Mouse (Mus musculus): ENCODE results near the gene Hist1h4f. TPM values are rescaled to one million over a fixed set of nuclear protein-coding genes. Genes with fewer than 3 reads are reported as not detected.

Hist1h4f gene
- polyA plus RNA-seq, 1 experiment from 2014 or later: 2.1 TPM

GRCm38 (mm10) chr13:23529005-23529404 lies 22.4 kb downstream of the Hist1h4f start:
- Histone ChIP-seq H3K4me1 (peaks cover 20% of the 10 kb centered on the region; the same call in 1 of the 2 replicates), H3K36me3 (no peaks in the 10 kb centered on the region), H3K4me2 (replicated peaks) (peak overlapping the region; percentile 29), H3K4me3 (no peak overlapping the region), H3K27me3 (no peaks in the 10 kb centered on the region), H3K9ac (no peak overlapping the region), H3K9me3 (no peaks in the 10 kb centered on the region), H3K27ac (no peak overlapping the region)
- ATAC-seq (ENCODE audit: insufficient number of reproducible peaks, insufficient read depth, low FRiP score, low TSS enrichment): no peak
- WGBS: 81% methylated on average over 5 of the region's 5 CpGs

- Histone ChIP-seq H3K36me3 (no peaks in the 10 kb centered on the region), H3K9ac (no peak overlapping the region), H3K27me3 (no peaks in the 10 kb centered on the region), H3K9me3 (no peaks in the 10 kb centered on the region), H3K4me3 (peak overlapping the region; percentile 39), H3K4me2 (replicated peaks) (peak overlapping the region; percentile 45), H3K27ac (peak overlapping the region; percentile 74), H3K4me1 (peaks cover 10% of the 10 kb centered on the region; the same call in 1 of the 2 replicates)
- no peak for ATAC-seq (ENCODE audit: insufficient number of reproducible peaks, insufficient read depth, low FRiP score, low TSS enrichment)
- under 1% methylated on average over 17 of the region's 17 CpGs for WGBS
Observed at GRCm38 (mm10) chr13:23526312-23526711, 25.1 kb downstream of the Hist1h4f start.

DNA sequence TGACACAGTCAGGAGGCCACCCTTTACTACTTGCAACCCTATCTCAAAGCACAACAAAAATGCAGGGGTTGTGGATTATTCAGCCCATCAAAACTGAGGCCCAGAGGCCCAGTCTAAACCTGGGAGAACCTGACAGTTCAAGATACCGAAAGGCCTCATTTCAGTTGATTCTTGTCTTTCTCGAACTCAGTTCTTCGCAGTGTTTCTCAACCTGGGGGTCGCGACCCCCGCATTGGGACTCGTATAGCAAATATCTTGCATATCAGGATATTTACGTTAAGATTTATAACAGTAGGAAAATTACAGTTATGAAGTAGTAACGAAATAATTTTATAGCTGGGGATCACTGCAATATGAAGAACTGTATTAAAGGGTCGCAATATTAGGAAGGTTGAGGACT lies 25.5 kb downstream of the Hist1h4f start:
- Histone ChIP-seq H3K4me2 (replicated peaks) (peak overlapping the region; percentile 45), H3K27ac (no peak overlapping the region), H3K9me3 (no peaks in the 10 kb centered on the region), H3K4me1 (peaks cover 10% of the 10 kb centered on the region; the same call in 1 of the 2 replicates), H3K36me3 (no peaks in the 10 kb centered on the region), H3K27me3 (no peaks in the 10 kb centered on the region), H3K4me3 (peak overlapping the region; percentile 39), H3K9ac (no peak overlapping the region)
- WGBS: under 1% methylated on average over 10 of the region's 10 CpGs
- no peak for ATAC-seq (ENCODE audit: insufficient number of reproducible peaks, insufficient read depth, low FRiP score, low TSS enrichment)

- Histone ChIP-seq H3K4me2 (replicated peaks) (no peak overlapping the region), H3K36me3 (no peaks in the 10 kb centered on the region), H3K4me3 (no peak overlapping the region), H3K27ac (no peak overlapping the region), H3K4me1 (peaks cover 10% of the 10 kb centered on the region; the same call in 1 of the 2 replicates), H3K27me3 (no peaks in the 10 kb centered on the region), H3K9me3 (no peaks in the 10 kb centered on the region), H3K9ac (no peak overlapping the region)
- no peak for ATAC-seq (ENCODE audit: insufficient number of reproducible peaks, insufficient read depth, low FRiP score, low TSS enrichment)
- WGBS: 8% methylated on average over 5 of the region's 5 CpGs
Observed at GRCm38 (mm10) chr13:23524654-23525053, 26.8 kb downstream of the Hist1h4f start.

DNA sequence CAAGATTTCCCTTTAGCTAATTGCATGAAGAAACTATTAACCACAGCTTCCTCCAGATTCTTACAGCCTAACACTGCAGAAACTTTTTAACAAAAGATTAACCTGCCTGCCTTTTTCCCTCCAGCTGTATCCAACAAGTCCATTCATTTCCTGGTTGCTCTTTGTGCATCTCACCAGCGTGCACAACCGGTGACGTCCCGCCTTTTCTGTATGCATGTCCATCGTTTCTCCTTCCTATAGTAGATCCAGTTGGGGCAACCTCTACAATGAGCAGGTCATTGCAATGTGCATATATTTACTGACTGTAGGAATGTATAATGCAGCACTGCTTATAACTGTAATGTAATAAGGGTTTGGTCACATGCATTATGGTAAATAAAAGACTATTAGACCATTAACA lies 27.5 kb downstream of the Hist1h4f start:
- no peak for ATAC-seq (ENCODE audit: insufficient number of reproducible peaks, insufficient read depth, low FRiP score, low TSS enrichment)
- H3K36me3 ChIP-seq: no peaks in the 10 kb centered on the region

GRCm38 (mm10) chr13:23521703-23522102 lies 29.7 kb downstream of the Hist1h4f start:
- Histone ChIP-seq H3K4me2 (replicated peaks) (peak overlapping the region; percentile 15; the same call in 1 of the 2 replicates), H3K27me3 (no peaks in the 10 kb centered on the region), H3K4me3 (0 out of 2 replicates have a peak overlapping the region, but pooled peaks have one; percentile 5), H3K36me3 (no peaks in the 10 kb centered on the region), H3K9me3 (no peaks in the 10 kb centered on the region), H3K27ac (no peak overlapping the region), H3K4me1 (no peaks in the 10 kb centered on the region), H3K9ac (no peak overlapping the region)
- ATAC-seq (ENCODE audit: insufficient number of reproducible peaks, insufficient read depth, low FRiP score, low TSS enrichment): no peak
- WGBS: 1% methylated on average over 14 of the region's 14 CpGs

More for the DNA sequence above, 27.5 kb downstream of the Hist1h4f start:
- Histone ChIP-seq H3K4me3 (no peak overlapping the region), H3K9me3 (no peaks in the 10 kb centered on the region), H3K9ac (no peak overlapping the region), H3K27me3 (no peaks in the 10 kb centered on the region), H3K27ac (no peak overlapping the region), H3K4me2 (replicated peaks) (no peak overlapping the region), H3K4me1 (peaks cover 8% of the 10 kb centered on the region; the same call in 1 of the 2 replicates)
- 55% methylated on average over 5 of the region's 5 CpGs for WGBS

DNA sequence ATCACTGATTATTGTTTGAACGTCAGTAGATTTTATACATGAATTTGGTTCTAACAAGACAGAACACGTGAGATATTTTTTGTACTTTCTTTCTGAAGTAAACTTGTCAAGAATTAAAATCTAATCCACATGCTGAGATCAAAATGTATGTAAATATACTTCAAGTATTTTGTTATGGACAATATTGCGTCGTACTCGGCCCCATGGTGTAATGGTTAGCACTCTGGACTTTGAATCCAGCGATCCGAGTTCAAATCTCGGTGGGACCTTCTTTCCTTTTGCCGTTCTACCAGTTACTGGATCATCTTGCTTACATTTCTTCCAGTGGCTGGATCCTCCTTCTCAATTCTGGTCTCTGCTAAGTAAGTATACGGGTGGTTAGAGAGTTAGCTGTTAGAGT lies 32.0 kb downstream of the Hist1h4f start:
- under 1% methylated on average over 10 of the region's 10 CpGs for WGBS
- ATAC-seq (ENCODE audit: insufficient number of reproducible peaks, insufficient read depth, low FRiP score, low TSS enrichment): 0 out of 2 replicates have a peak, but pooled peaks have one; percentile 47
- Histone ChIP-seq H3K4me2 (replicated peaks) (peak overlapping the region; percentile 66), H3K4me1 (no peaks in the 10 kb centered on the region), H3K27ac (no peak overlapping the region), H3K4me3 (peak overlapping the region; percentile 38), H3K9ac (no peak overlapping the region), H3K9me3 (no peaks in the 10 kb centered on the region), H3K27me3 (no peaks in the 10 kb centered on the region), H3K36me3 (no peaks in the 10 kb centered on the region)

DNA sequence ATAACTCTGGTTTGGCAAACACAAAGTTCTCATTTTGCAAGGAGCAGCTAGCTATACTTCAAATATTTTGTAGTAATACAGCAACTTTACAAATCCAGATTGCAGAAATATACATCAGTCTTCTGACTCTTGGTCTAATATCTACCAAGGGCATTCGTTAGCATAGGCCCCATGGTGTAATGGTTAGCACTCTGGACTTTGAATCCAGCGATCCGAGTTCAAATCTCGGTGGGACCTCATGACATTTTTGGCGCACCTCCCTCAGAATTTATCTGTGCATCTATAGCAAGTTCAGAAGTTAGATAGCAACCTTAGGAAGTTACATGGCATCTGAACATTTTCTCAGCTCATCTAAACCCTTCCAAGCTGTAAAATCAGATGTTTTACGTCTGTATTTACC lies 32.6 kb downstream of the Hist1h4f start:
- Histone ChIP-seq H3K4me2 (replicated peaks) (peak overlapping the region; percentile 66), H3K9ac (no peak overlapping the region), H3K36me3 (no peaks in the 10 kb centered on the region), H3K27ac (no peak overlapping the region), H3K4me3 (peak overlapping the region; percentile 38), H3K27me3 (no peaks in the 10 kb centered on the region), H3K4me1 (no peaks in the 10 kb centered on the region), H3K9me3 (no peaks in the 10 kb centered on the region)
- WGBS: under 1% methylated on average over 6 of the region's 6 CpGs
- no peak for ATAC-seq (ENCODE audit: insufficient number of reproducible peaks, insufficient read depth, low FRiP score, low TSS enrichment)

DNA sequence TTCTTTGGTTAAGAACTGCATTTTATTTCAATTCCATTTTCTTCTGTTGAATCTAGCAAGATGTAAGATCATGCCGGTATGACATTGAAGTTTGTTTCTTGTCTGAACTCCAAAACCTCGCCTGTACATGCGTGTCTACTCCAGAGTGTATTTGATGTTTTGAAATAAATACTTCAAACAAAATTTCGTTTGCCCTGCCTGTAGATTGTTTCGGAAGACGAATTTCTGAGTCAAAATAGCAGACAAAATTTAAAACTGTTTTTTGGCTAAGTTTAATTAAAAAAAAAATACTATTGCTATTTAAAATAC lies 33.2 kb downstream of the Hist1h4f start:
- no peak overlapping the region for H3K27ac ChIP-seq
- no peaks in the 10 kb centered on the region for H3K27me3 ChIP-seq
- peak overlapping the region; percentile 52 for H3K4me3 ChIP-seq
- ATAC-seq (ENCODE audit: insufficient number of reproducible peaks, insufficient read depth, low FRiP score, low TSS enrichment): no peak
- H3K4me1 ChIP-seq: no peaks in the 10 kb centered on the region
- H3K9ac ChIP-seq: no peak overlapping the region
- H3K4me2 ChIP-seq (replicated peaks): peak overlapping the region; percentile 66
- WGBS: 2% methylated on average over 6 of the region's 6 CpGs
- no peaks in the 10 kb centered on the region for H3K36me3 ChIP-seq
- H3K9me3 ChIP-seq: no peaks in the 10 kb centered on the region

DNA sequence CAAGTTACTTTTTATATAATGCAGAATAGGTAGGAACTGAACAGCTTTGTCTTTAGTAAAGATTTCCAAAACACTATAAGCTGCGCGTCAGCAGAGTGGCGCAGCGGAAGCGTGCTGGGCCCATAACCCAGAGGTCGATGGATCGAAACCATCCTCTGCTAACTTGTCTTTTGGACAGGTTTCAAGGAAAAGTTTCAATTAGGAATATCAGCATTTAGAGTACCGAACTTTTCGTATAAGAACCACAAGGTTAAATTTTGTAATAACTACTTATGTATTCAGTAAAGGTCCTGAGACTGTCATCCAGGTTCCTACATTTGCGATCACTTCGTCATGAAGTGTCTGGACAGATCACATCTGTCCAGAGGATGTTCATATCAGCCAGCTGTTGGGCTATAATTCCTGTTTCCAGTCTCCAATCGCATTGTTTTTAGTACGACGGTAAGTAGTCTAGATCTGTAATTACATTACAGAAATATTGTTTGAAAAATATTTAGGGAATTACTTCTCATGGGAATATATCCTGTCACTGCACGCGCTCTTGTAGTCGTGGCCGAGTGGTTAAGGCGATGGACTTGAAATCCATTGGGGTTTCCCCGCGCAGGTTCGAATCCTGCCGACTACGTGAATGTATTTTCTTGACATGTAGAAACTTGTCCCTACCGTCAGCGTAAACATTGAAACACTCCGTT lies 33.7 kb downstream of the Hist1h4f start:
- Histone ChIP-seq H3K4me3 (peak overlapping the region; percentile 52), H3K9ac (no peak overlapping the region), H3K9me3 (no peaks in the 10 kb centered on the region), H3K4me1 (no peaks in the 10 kb centered on the region), H3K4me2 (replicated peaks) (peak overlapping the region; percentile 66), H3K27me3 (no peaks in the 10 kb centered on the region), H3K27ac (peak overlapping the region; percentile 70; the same call in 1 of the 2 replicates), H3K36me3 (no peaks in the 10 kb centered on the region)
- under 1% methylated on average over 27 of the region's 27 CpGs for WGBS
- peak; percentile 73; the same call in 1 of the 2 replicates for ATAC-seq (ENCODE audit: insufficient number of reproducible peaks, insufficient read depth, low FRiP score, low TSS enrichment)

DNA sequence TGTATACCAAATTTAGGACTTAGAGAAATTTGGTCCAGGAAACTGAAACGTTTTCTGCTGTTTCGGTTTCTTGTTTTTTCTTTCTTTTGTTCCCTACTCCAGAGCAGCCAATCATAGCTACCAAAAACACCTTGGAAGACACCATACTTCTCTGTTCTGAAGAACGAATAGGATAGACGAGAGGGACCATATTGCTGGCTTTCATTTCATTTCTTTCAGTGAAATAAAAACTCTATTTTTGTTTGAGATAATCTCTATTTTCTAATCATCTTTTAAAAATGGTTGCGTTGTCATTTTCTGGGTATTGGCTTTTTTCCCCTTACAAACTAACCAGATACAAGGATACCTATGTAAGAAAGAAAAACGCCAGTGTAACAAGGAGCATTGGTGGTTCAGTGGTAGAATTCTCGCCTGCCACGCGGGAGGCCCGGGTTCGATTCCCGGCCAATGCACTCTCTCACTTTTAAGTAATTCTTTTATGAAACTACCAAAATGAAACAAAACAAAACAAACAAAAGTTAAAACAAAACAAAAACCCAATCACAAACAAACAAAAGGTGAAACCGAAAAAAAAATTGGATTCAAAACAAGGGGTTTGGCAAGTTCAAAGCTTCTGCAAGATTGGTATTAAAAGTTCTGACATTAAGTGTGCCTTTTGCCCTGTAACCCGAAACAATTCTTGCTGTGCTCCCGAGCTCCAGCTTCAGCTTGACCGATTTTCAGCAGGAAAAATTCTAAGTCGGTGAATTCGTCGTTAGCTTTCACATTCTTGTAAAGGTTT lies 34.4 kb downstream of the Hist1h4f start:
- Histone ChIP-seq H3K4me3 (peak overlapping the region; percentile 52), H3K9ac (no peak overlapping the region), H3K27ac (peak overlapping the region; percentile 70; the same call in 1 of the 2 replicates), H3K36me3 (no peaks in the 10 kb centered on the region), H3K4me2 (replicated peaks) (peak overlapping the region; percentile 66), H3K27me3 (no peaks in the 10 kb centered on the region), H3K9me3 (no peaks in the 10 kb centered on the region), H3K4me1 (no peaks in the 10 kb centered on the region)
- WGBS: under 1% methylated on average over 19 of the region's 19 CpGs
- ATAC-seq (ENCODE audit: insufficient number of reproducible peaks, insufficient read depth, low FRiP score, low TSS enrichment): no peak

Data from embryonic facial prominence, embryonic 12.5 days (tissue).